Mouse (Mus musculus): ENCODE measurements around the gene Tlk1. TPM values are rescaled to one million over a fixed set of nuclear protein-coding genes. Genes with fewer than 3 reads are reported as not detected.

The Tlk1 gene
- polyA plus RNA-seq, 1 experiment from 2014 or later = 20.2 TPM

DNA sequence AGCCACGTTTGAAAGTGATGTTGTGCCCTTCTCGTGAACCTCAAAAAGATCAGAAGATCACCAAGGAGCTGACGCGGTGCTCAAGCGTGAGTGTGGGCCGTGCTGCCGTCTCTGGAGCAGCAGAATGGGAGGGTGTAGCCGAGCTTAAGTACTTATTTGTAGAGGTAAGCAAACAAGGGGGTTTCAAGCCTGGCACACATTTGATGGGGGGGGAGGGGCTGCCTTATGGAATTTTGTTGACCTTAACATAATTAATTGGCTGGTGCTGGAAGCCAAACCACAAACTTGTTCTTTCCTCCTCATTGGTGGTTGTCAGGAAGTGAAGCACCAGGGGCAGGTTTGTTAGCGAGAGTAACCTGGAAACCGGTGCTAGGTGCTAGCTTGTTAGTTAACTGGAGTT lies 129.8 kb downstream of the Tlk1 start:
- Histone ChIP-seq H3K4me3 (ENCODE audit: low read length) (no peak overlapping the region), H3K27ac (ENCODE audit: low read length) (no peak overlapping the region), H3K4me1 (ENCODE audit: control insufficient read depth, insufficient read depth, low read length) (no peaks in the 10 kb centered on the region), H3K9me3 (ENCODE audit: control insufficient read depth, low read length) (no peaks in the 10 kb centered on the region), H3K4me2 (ENCODE audit: low read depth, low read length) (no peak overlapping the region), H3K9ac (ENCODE audit: low read depth, low read length) (no peak overlapping the region), H3K27me3 (replicated peaks; ENCODE audit: control insufficient read depth, insufficient read depth, low read length) (no peaks in the 10 kb centered on the region), H3K36me3 (ENCODE audit: control insufficient read depth, insufficient read depth, low read length) (peaks cover 16% of the 10 kb centered on the region)
- WGBS = 67% methylated on average over 10 of the region's 10 CpGs
- no peak for ATAC-seq

- no peak for ATAC-seq
- peaks cover 38% of the 10 kb centered on the region for H3K36me3 ChIP-seq (ENCODE audit: control insufficient read depth, insufficient read depth, low read length)
- 78% methylated on average over 11 of the region's 11 CpGs for WGBS
Measured at GRCm38 (mm10) chr2:70690195-70690594, 135.3 kb downstream of the Tlk1 start.

DNA sequence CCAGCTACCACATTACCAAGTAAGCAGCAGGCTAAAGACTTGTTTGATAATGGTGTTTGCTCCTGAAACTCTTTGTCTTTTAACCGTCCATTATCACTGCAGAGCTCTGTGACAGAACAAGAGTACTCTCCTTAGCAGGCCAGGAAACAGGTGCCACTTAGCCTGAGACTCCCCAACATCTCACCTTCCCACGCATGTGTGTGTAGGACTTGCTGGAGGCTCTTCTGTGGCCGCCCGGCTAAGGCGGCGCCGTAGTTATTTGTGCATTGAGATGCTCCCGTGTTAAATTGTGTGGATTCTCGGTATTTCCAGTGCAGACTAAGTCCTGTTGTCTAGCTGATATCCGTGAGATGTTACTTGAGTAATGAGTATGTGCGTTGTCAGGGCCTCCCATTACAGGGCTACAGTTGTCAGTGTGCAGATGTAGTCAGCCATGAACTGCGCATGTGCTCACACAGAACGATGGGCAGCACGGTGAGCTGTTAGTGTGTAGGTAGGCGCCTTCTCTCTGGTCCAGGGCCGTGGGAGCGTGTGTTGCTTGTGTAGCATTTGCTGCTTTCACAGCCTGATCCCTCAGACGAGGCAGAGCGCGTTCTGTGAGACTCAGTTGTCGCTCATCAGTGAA lies 137.0 kb downstream of the Tlk1 start:
- ATAC-seq = no peak
- no peak overlapping the region for H3K9ac ChIP-seq (ENCODE audit: low read depth, low read length)
- no peaks in the 10 kb centered on the region for H3K27me3 ChIP-seq (replicated peaks; ENCODE audit: control insufficient read depth, insufficient read depth, low read length)
- H3K9me3 ChIP-seq (ENCODE audit: control insufficient read depth, low read length) = no peaks in the 10 kb centered on the region
- no peak overlapping the region for H3K4me3 ChIP-seq (ENCODE audit: low read length)
- H3K4me2 ChIP-seq (ENCODE audit: low read depth, low read length) = no peak overlapping the region
- H3K4me1 ChIP-seq (ENCODE audit: control insufficient read depth, insufficient read depth, low read length) = no peaks in the 10 kb centered on the region
- peaks cover 40% of the 10 kb centered on the region for H3K36me3 ChIP-seq (ENCODE audit: control insufficient read depth, insufficient read depth, low read length)
- H3K27ac ChIP-seq (ENCODE audit: low read length) = no peak overlapping the region
- WGBS = 95% methylated on average over 21 of the region's 21 CpGs

More at GRCm38 (mm10) chr2:70690195-70690594, 135.3 kb downstream of the Tlk1 start:
- Histone ChIP-seq H3K9ac (ENCODE audit: low read depth, low read length) (no peak overlapping the region), H3K27ac (ENCODE audit: low read length) (no peak overlapping the region), H3K4me2 (ENCODE audit: low read depth, low read length) (no peak overlapping the region), H3K4me3 (ENCODE audit: low read length) (no peak overlapping the region), H3K27me3 (replicated peaks; ENCODE audit: control insufficient read depth, insufficient read depth, low read length) (no peaks in the 10 kb centered on the region), H3K4me1 (ENCODE audit: control insufficient read depth, insufficient read depth, low read length) (no peaks in the 10 kb centered on the region), H3K9me3 (ENCODE audit: control insufficient read depth, low read length) (no peaks in the 10 kb centered on the region)

DNA sequence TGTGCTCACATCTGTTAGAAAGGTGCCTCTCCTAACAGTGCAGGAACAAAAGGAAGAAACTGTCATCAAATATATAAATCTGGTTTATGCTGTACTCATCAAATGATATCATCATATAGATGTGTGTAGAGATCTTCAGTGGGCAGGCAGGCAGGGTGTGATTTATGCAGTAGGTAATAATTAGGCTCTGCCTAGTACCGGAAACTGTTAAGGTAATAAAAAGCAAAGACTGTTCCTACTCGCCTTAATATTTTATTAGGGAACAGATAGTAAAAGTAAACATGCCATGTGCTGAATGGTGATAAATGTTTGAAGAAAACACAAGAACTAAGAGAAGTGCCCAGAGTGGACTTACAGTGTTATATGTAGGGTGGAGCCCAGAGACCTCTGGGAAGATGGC lies 143.2 kb downstream of the Tlk1 start:
- H3K4me2 ChIP-seq (ENCODE audit: low read depth, low read length) = no peak overlapping the region
- H3K4me1 ChIP-seq (ENCODE audit: control insufficient read depth, insufficient read depth, low read length) = 0 out of 2 replicates have a peak, but pooled peaks cover 5% of the 10 kb centered on the region
- H3K4me3 ChIP-seq (ENCODE audit: low read length) = no peak overlapping the region
- no peaks in the 10 kb centered on the region for H3K27me3 ChIP-seq (replicated peaks; ENCODE audit: control insufficient read depth, insufficient read depth, low read length)
- peaks cover 21% of the 10 kb centered on the region; the same call in 1 of the 2 replicates for H3K36me3 ChIP-seq (ENCODE audit: control insufficient read depth, insufficient read depth, low read length)
- WGBS = 53% methylated on average over 2 of the region's 2 CpGs
- H3K9me3 ChIP-seq (ENCODE audit: control insufficient read depth, low read length) = no peaks in the 10 kb centered on the region
- H3K9ac ChIP-seq (ENCODE audit: low read depth, low read length) = no peak overlapping the region
- H3K27ac ChIP-seq (ENCODE audit: low read length) = no peak overlapping the region
- ATAC-seq = peak; percentile 80

DNA sequence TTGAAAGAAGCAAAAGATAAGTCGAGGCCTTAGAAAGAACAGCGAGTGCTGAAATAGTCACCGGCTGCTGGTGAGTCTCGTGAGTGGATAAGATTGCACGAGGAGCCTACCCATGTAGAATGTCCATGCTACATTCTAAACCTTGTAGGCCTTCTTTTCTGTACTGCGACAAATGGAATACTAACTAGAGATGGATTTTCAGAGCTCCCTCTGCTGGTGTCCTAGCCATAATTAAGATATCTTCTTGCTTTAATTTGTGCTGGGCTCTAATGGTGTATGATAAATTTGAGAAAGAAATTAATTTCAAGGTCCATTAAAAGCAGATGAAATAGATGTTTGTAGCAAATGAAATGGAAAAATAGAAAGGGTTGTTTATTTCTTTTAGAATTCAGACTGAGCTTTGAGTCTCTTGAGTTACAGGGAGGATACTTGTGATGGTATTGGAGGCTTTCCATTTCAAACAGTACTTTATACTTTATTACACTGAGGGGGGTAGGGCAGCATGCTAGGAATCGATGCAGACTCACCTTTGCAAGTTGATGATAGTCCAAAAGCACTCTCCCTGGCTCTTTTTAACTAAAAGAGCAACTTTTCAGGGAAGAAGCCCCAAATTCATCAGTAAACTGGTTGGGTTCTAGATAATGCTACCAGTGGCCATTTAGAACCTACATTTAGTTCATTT lies 151.9 kb downstream of the Tlk1 start:
- no peak overlapping the region for H3K4me3 ChIP-seq (ENCODE audit: low read length)
- no peaks in the 10 kb centered on the region for H3K4me1 ChIP-seq (ENCODE audit: control insufficient read depth, insufficient read depth, low read length)
- H3K27me3 ChIP-seq (replicated peaks; ENCODE audit: control insufficient read depth, insufficient read depth, low read length) = no peaks in the 10 kb centered on the region
- H3K4me2 ChIP-seq (ENCODE audit: low read depth, low read length) = no peak overlapping the region
- H3K9ac ChIP-seq (ENCODE audit: low read depth, low read length) = no peak overlapping the region
- 0 out of 2 replicates have a peak, but pooled peaks cover 3% of the 10 kb centered on the region for H3K36me3 ChIP-seq (ENCODE audit: control insufficient read depth, insufficient read depth, low read length)
- WGBS = 84% methylated on average over 7 of the region's 7 CpGs
- no peak for ATAC-seq
- H3K9me3 ChIP-seq (ENCODE audit: control insufficient read depth, low read length) = no peaks in the 10 kb centered on the region
- H3K27ac ChIP-seq (ENCODE audit: low read length) = no peak overlapping the region

GRCm38 (mm10) chr2:70672476-70672875 lies 153.1 kb downstream of the Tlk1 start:
- Histone ChIP-seq H3K36me3 (ENCODE audit: control insufficient read depth, insufficient read depth, low read length) (no peaks in the 10 kb centered on the region), H3K4me2 (ENCODE audit: low read depth, low read length) (no peak overlapping the region), H3K4me3 (ENCODE audit: low read length) (no peak overlapping the region), H3K27me3 (replicated peaks; ENCODE audit: control insufficient read depth, insufficient read depth, low read length) (no peaks in the 10 kb centered on the region), H3K4me1 (ENCODE audit: control insufficient read depth, insufficient read depth, low read length) (no peaks in the 10 kb centered on the region), H3K9me3 (ENCODE audit: control insufficient read depth, low read length) (no peaks in the 10 kb centered on the region), H3K27ac (ENCODE audit: low read length) (no peak overlapping the region), H3K9ac (ENCODE audit: low read depth, low read length) (no peak overlapping the region)
- ATAC-seq = no peak
- WGBS = 84% methylated on average over 2 of the region's 2 CpGs

GRCm38 (mm10) chr2:70669896-70670295 lies 155.6 kb downstream of the Tlk1 start:
- no peaks in the 10 kb centered on the region for H3K27me3 ChIP-seq (replicated peaks; ENCODE audit: control insufficient read depth, insufficient read depth, low read length)
- no peak overlapping the region for H3K27ac ChIP-seq (ENCODE audit: low read length)
- H3K4me3 ChIP-seq (ENCODE audit: low read length) = no peak overlapping the region
- WGBS = 60% methylated on average over 2 of the region's 2 CpGs
- H3K4me2 ChIP-seq (ENCODE audit: low read depth, low read length) = no peak overlapping the region
- no peaks in the 10 kb centered on the region for H3K4me1 ChIP-seq (ENCODE audit: control insufficient read depth, insufficient read depth, low read length)
- H3K9ac ChIP-seq (ENCODE audit: low read depth, low read length) = no peak overlapping the region
- no peaks in the 10 kb centered on the region for H3K9me3 ChIP-seq (ENCODE audit: control insufficient read depth, low read length)
- H3K36me3 ChIP-seq (ENCODE audit: control insufficient read depth, insufficient read depth, low read length) = no peaks in the 10 kb centered on the region
- no peak for ATAC-seq

- Histone ChIP-seq H3K4me3 (ENCODE audit: low read length) (no peak overlapping the region), H3K9me3 (ENCODE audit: control insufficient read depth, low read length) (no peaks in the 10 kb centered on the region), H3K4me1 (ENCODE audit: control insufficient read depth, insufficient read depth, low read length) (no peaks in the 10 kb centered on the region), H3K9ac (ENCODE audit: low read depth, low read length) (no peak overlapping the region), H3K27ac (ENCODE audit: low read length) (no peak overlapping the region), H3K4me2 (ENCODE audit: low read depth, low read length) (no peak overlapping the region), H3K36me3 (ENCODE audit: control insufficient read depth, insufficient read depth, low read length) (no peaks in the 10 kb centered on the region), H3K27me3 (replicated peaks; ENCODE audit: control insufficient read depth, insufficient read depth, low read length) (no peaks in the 10 kb centered on the region)
- no peak for ATAC-seq
- 70% methylated on average over 2 of the region's 2 CpGs for WGBS
Measured at GRCm38 (mm10) chr2:70669241-70669640, 156.3 kb downstream of the Tlk1 start.

- no peak overlapping the region for H3K4me3 ChIP-seq (ENCODE audit: low read length)
- no peaks in the 10 kb centered on the region for H3K36me3 ChIP-seq (ENCODE audit: control insufficient read depth, insufficient read depth, low read length)
- H3K27ac ChIP-seq (ENCODE audit: low read length) = no peak overlapping the region
- peaks cover 8% of the 10 kb centered on the region for H3K4me1 ChIP-seq (ENCODE audit: control insufficient read depth, insufficient read depth, low read length)
- no peak overlapping the region for H3K9ac ChIP-seq (ENCODE audit: low read depth, low read length)
- 80% methylated on average over 7 of the region's 7 CpGs for WGBS
- no peak for ATAC-seq
- no peaks in the 10 kb centered on the region for H3K9me3 ChIP-seq (ENCODE audit: control insufficient read depth, low read length)
- no peaks in the 10 kb centered on the region for H3K27me3 ChIP-seq (replicated peaks; ENCODE audit: control insufficient read depth, insufficient read depth, low read length)
- H3K4me2 ChIP-seq (ENCODE audit: low read depth, low read length) = no peak overlapping the region
Measured at GRCm38 (mm10) chr2:70667016-70667415, 158.5 kb downstream of the Tlk1 start.
